Mouse (Mus musculus): ENCODE data around the gene Epb41l3. TPM values are rescaled to one million over a fixed set of nuclear protein-coding genes. Genes with fewer than 3 reads are reported as not detected.
A peak's percentile ranks its signal among the peaks of the same experiment; 100 is the strongest.

Epb41l3 gene
- polyA plus RNA-seq, 1 experiment from 2014 or later = 52.1 TPM

- 91% methylated on average over 3 of the region's 3 CpGs for WGBS
- H3K9me3 ChIP-seq (ENCODE audit: control insufficient read depth, low read length) = no peaks in the 10 kb centered on the region
- H3K27me3 ChIP-seq (ENCODE audit: control insufficient read depth, insufficient read depth, low read depth, low read length) = no peaks in the 10 kb centered on the region
- no peak overlapping the region for H3K4me3 ChIP-seq (ENCODE audit: low read length)
- H3K4me1 ChIP-seq (replicated peaks; ENCODE audit: control insufficient read depth, insufficient read depth, low read length) = no peaks in the 10 kb centered on the region
- ATAC-seq (ENCODE audit: low read depth) = no peak
- H3K4me2 ChIP-seq (ENCODE audit: low read depth, low read length) = no peak overlapping the region
- no peak overlapping the region for H3K9ac ChIP-seq (ENCODE audit: low read length)
- no peak overlapping the region for H3K27ac ChIP-seq (ENCODE audit: low read length)
- H3K36me3 ChIP-seq (ENCODE audit: control insufficient read depth, insufficient read depth, low read length) = 0 out of 2 replicates have a peak, but pooled peaks cover 2% of the 10 kb centered on the region
Observed at GRCm38 (mm10) chr17:69237172-69237571, 161.7 kb downstream of the Epb41l3 start.

- H3K27me3 ChIP-seq (ENCODE audit: control insufficient read depth, insufficient read depth, low read depth, low read length) = no peaks in the 10 kb centered on the region
- WGBS = 95% methylated on average over 4 of the region's 4 CpGs
- H3K27ac ChIP-seq (ENCODE audit: low read length) = no peak overlapping the region
- no peaks in the 10 kb centered on the region for H3K4me1 ChIP-seq (replicated peaks; ENCODE audit: control insufficient read depth, insufficient read depth, low read length)
- no peak for ATAC-seq (ENCODE audit: low read depth)
- 0 out of 2 replicates have a peak, but pooled peaks cover 2% of the 10 kb centered on the region for H3K36me3 ChIP-seq (ENCODE audit: control insufficient read depth, insufficient read depth, low read length)
- H3K9ac ChIP-seq (ENCODE audit: low read length) = no peak overlapping the region
- no peaks in the 10 kb centered on the region for H3K9me3 ChIP-seq (ENCODE audit: control insufficient read depth, low read length)
- no peak overlapping the region for H3K4me3 ChIP-seq (ENCODE audit: low read length)
- no peak overlapping the region for H3K4me2 ChIP-seq (ENCODE audit: low read depth, low read length)
Observed at GRCm38 (mm10) chr17:69238810-69239373, 163.4 kb downstream of the Epb41l3 start.

GRCm38 (mm10) chr17:69239423-69239822 is 163.9 kb downstream of the Epb41l3 start:
- Histone ChIP-seq H3K4me1 (replicated peaks; ENCODE audit: control insufficient read depth, insufficient read depth, low read length) (no peaks in the 10 kb centered on the region), H3K9ac (ENCODE audit: low read length) (no peak overlapping the region), H3K4me3 (ENCODE audit: low read length) (no peak overlapping the region), H3K36me3 (ENCODE audit: control insufficient read depth, insufficient read depth, low read length) (0 out of 2 replicates have a peak, but pooled peaks cover 2% of the 10 kb centered on the region), H3K27me3 (ENCODE audit: control insufficient read depth, insufficient read depth, low read depth, low read length) (no peaks in the 10 kb centered on the region), H3K9me3 (ENCODE audit: control insufficient read depth, low read length) (no peaks in the 10 kb centered on the region), H3K27ac (ENCODE audit: low read length) (no peak overlapping the region), H3K4me2 (ENCODE audit: low read depth, low read length) (no peak overlapping the region)
- 86% methylated on average over 6 of the region's 6 CpGs for WGBS
- no peak for ATAC-seq (ENCODE audit: low read depth)

- H3K9ac ChIP-seq (ENCODE audit: low read length) = no peak overlapping the region
- no peak for ATAC-seq (ENCODE audit: low read depth)
- no peaks in the 10 kb centered on the region for H3K36me3 ChIP-seq (ENCODE audit: control insufficient read depth, insufficient read depth, low read length)
- no peak overlapping the region for H3K4me3 ChIP-seq (ENCODE audit: low read length)
- no peaks in the 10 kb centered on the region for H3K27me3 ChIP-seq (ENCODE audit: control insufficient read depth, insufficient read depth, low read depth, low read length)
- no peaks in the 10 kb centered on the region for H3K4me1 ChIP-seq (replicated peaks; ENCODE audit: control insufficient read depth, insufficient read depth, low read length)
- no peaks in the 10 kb centered on the region for H3K9me3 ChIP-seq (ENCODE audit: control insufficient read depth, low read length)
- 62% methylated on average over 9 of the region's 9 CpGs for WGBS
- H3K4me2 ChIP-seq (ENCODE audit: low read depth, low read length) = no peak overlapping the region
- H3K27ac ChIP-seq (ENCODE audit: low read length) = no peak overlapping the region
Observed at GRCm38 (mm10) chr17:69255834-69256233, 180.4 kb downstream of the Epb41l3 start.

GRCm38 (mm10) chr17:69256441-69256840 is 181.0 kb downstream of the Epb41l3 start:
- 40% methylated on average over 9 of the region's 9 CpGs for WGBS
- H3K4me2 ChIP-seq (ENCODE audit: low read depth, low read length) = no peak overlapping the region
- H3K4me3 ChIP-seq (ENCODE audit: low read length) = no peak overlapping the region
- H3K4me1 ChIP-seq (replicated peaks; ENCODE audit: control insufficient read depth, insufficient read depth, low read length) = no peaks in the 10 kb centered on the region
- H3K36me3 ChIP-seq (ENCODE audit: control insufficient read depth, insufficient read depth, low read length) = no peaks in the 10 kb centered on the region
- no peaks in the 10 kb centered on the region for H3K27me3 ChIP-seq (ENCODE audit: control insufficient read depth, insufficient read depth, low read depth, low read length)
- H3K9ac ChIP-seq (ENCODE audit: low read length) = no peak overlapping the region
- no peak for ATAC-seq (ENCODE audit: low read depth)
- no peaks in the 10 kb centered on the region for H3K9me3 ChIP-seq (ENCODE audit: control insufficient read depth, low read length)
- H3K27ac ChIP-seq (ENCODE audit: low read length) = no peak overlapping the region

GRCm38 (mm10) chr17:69263810-69264565 is 188.5 kb downstream of the Epb41l3 start:
- Histone ChIP-seq H3K9me3 (ENCODE audit: control insufficient read depth, low read length) (no peaks in the 10 kb centered on the region), H3K4me2 (ENCODE audit: low read depth, low read length) (no peak overlapping the region), H3K36me3 (ENCODE audit: control insufficient read depth, insufficient read depth, low read length) (no peaks in the 10 kb centered on the region; the same call in 1 of the 2 replicates), H3K9ac (ENCODE audit: low read length) (no peak overlapping the region), H3K27me3 (ENCODE audit: control insufficient read depth, insufficient read depth, low read depth, low read length) (no peaks in the 10 kb centered on the region), H3K4me1 (replicated peaks; ENCODE audit: control insufficient read depth, insufficient read depth, low read length) (peaks cover 3% of the 10 kb centered on the region), H3K4me3 (ENCODE audit: low read length) (no peak overlapping the region), H3K27ac (ENCODE audit: low read length) (no peak overlapping the region)
- WGBS = 60% methylated on average over 15 of the region's 15 CpGs
- no peak for ATAC-seq (ENCODE audit: low read depth)

- no peaks in the 10 kb centered on the region for H3K9me3 ChIP-seq (ENCODE audit: control insufficient read depth, low read length)
- peaks cover 3% of the 10 kb centered on the region for H3K4me1 ChIP-seq (replicated peaks; ENCODE audit: control insufficient read depth, insufficient read depth, low read length)
- WGBS = 19% methylated on average over 4 of the region's 4 CpGs
- no peak overlapping the region for H3K27ac ChIP-seq (ENCODE audit: low read length)
- H3K27me3 ChIP-seq (ENCODE audit: control insufficient read depth, insufficient read depth, low read depth, low read length) = no peaks in the 10 kb centered on the region
- no peaks in the 10 kb centered on the region; the same call in 1 of the 2 replicates for H3K36me3 ChIP-seq (ENCODE audit: control insufficient read depth, insufficient read depth, low read length)
- no peak for ATAC-seq (ENCODE audit: low read depth)
- H3K9ac ChIP-seq (ENCODE audit: low read length) = no peak overlapping the region
- H3K4me2 ChIP-seq (ENCODE audit: low read depth, low read length) = no peak overlapping the region
- no peak overlapping the region for H3K4me3 ChIP-seq (ENCODE audit: low read length)
Observed at GRCm38 (mm10) chr17:69265171-69265570, 189.7 kb downstream of the Epb41l3 start.

- H3K9me3 ChIP-seq (ENCODE audit: control insufficient read depth, low read length) = no peaks in the 10 kb centered on the region
- no peak overlapping the region for H3K4me3 ChIP-seq (ENCODE audit: low read length)
- no peak overlapping the region for H3K27ac ChIP-seq (ENCODE audit: low read length)
- no peak overlapping the region for H3K4me2 ChIP-seq (ENCODE audit: low read depth, low read length)
- H3K4me1 ChIP-seq (replicated peaks; ENCODE audit: control insufficient read depth, insufficient read depth, low read length) = peaks cover 3% of the 10 kb centered on the region
- no peaks in the 10 kb centered on the region for H3K27me3 ChIP-seq (ENCODE audit: control insufficient read depth, insufficient read depth, low read depth, low read length)
- H3K36me3 ChIP-seq (ENCODE audit: control insufficient read depth, insufficient read depth, low read length) = peaks cover 2% of the 10 kb centered on the region; the same call in 1 of the 2 replicates
- no peak overlapping the region for H3K9ac ChIP-seq (ENCODE audit: low read length)
- ATAC-seq (ENCODE audit: low read depth) = peak; percentile 76
- WGBS = 36% methylated on average over 17 of the region's 17 CpGs
Observed at GRCm38 (mm10) chr17:69265759-69266463, 190.4 kb downstream of the Epb41l3 start.

- Histone ChIP-seq H3K4me1 (replicated peaks; ENCODE audit: control insufficient read depth, insufficient read depth, low read length) (peaks cover 3% of the 10 kb centered on the region), H3K4me3 (ENCODE audit: low read length) (no peak overlapping the region), H3K9ac (ENCODE audit: low read length) (no peak overlapping the region), H3K27me3 (ENCODE audit: control insufficient read depth, insufficient read depth, low read depth, low read length) (no peaks in the 10 kb centered on the region), H3K4me2 (ENCODE audit: low read depth, low read length) (no peak overlapping the region), H3K36me3 (ENCODE audit: control insufficient read depth, insufficient read depth, low read length) (peaks cover 2% of the 10 kb centered on the region; the same call in 1 of the 2 replicates), H3K27ac (ENCODE audit: low read length) (no peak overlapping the region), H3K9me3 (ENCODE audit: control insufficient read depth, low read length) (no peaks in the 10 kb centered on the region)
- ATAC-seq (ENCODE audit: low read depth) = no peak
- 79% methylated on average over 5 of the region's 5 CpGs for WGBS
Observed at GRCm38 (mm10) chr17:69266936-69267335, 191.5 kb downstream of the Epb41l3 start.
